Comparison of ENCODE assay signal across 8 mouse cellular contexts in genomic region chr11:119252854-119253541, GRCm38 (mm10). TPM values are rescaled to one million over a fixed set of nuclear protein-coding genes. Genes with fewer than 3 reads are reported as not detected.
DNase-seq lines count a peak whose midpoint lies in the region; ATAC-seq and TF ChIP-seq lines count a peak whose summit lies in the region.

No protein-coding gene starts in this region.

- 7% methylated on average over 22 of the region's 22 CpGs for WGBS in lung, embryonic 15.5 days
- WGBS in forebrain, embryonic 14.5 days: 4% methylated on average over 22 of the region's 22 CpGs
- 8% methylated on average over 22 of the region's 22 CpGs for WGBS in intestine, postnatal 0 days
- WGBS in midbrain, embryonic 12.5 days: 4% methylated on average over 21 of the region's 22 CpGs

- no peaks in the 10 kb centered on the region for H3K9me3 ChIP-seq in lung, embryonic 15.5 days
- no peaks in the 10 kb centered on the region for H3K9me3 ChIP-seq in forebrain, embryonic 14.5 days (replicated peaks; ENCODE audit: control insufficient read depth, low read length)
- H3K9me3 ChIP-seq in intestine, postnatal 0 days (ENCODE audit: control insufficient read depth): no peaks in the 10 kb centered on the region
- no peaks in the 10 kb centered on the region for H3K9me3 ChIP-seq in midbrain, embryonic 12.5 days

- no peaks in the 10 kb centered on the region for H3K36me3 ChIP-seq in lung, embryonic 15.5 days
- H3K36me3 ChIP-seq in forebrain, embryonic 14.5 days (ENCODE audit: control insufficient read depth, insufficient read depth, low read length): no peaks in the 10 kb centered on the region
- H3K36me3 ChIP-seq in intestine, postnatal 0 days (ENCODE audit: control insufficient read depth, insufficient read depth): no peaks in the 10 kb centered on the region
- H3K36me3 ChIP-seq in midbrain, embryonic 12.5 days: peaks cover 4% of the 10 kb centered on the region; the same call in 1 of the 2 replicates

- H3K27ac ChIP-seq in lung, embryonic 15.5 days: no peak overlapping the region
- H3K27ac ChIP-seq in forebrain, embryonic 14.5 days (ENCODE audit: low read depth, low read length): no peak overlapping the region
- no peak overlapping the region for H3K27ac ChIP-seq in intestine, postnatal 0 days (ENCODE audit: low read depth, low read length)
- H3K27ac ChIP-seq in midbrain, embryonic 12.5 days (replicated peaks): peak overlapping the region; percentile 4; the same call in 1 of the 2 replicates

- peaks cover 8% of the 10 kb centered on the region; the same call in 1 of the 2 replicates for H3K27me3 ChIP-seq in lung, embryonic 15.5 days
- no peaks in the 10 kb centered on the region for H3K27me3 ChIP-seq in forebrain, embryonic 14.5 days (replicated peaks; ENCODE audit: control insufficient read depth, insufficient read depth, low read length)
- H3K27me3 ChIP-seq in intestine, postnatal 0 days (replicated peaks; ENCODE audit: control insufficient read depth, insufficient read depth, low read length): 0 out of 2 replicates have a peak, but pooled peaks cover 3% of the 10 kb centered on the region
- peaks cover 7% of the 10 kb centered on the region for H3K27me3 ChIP-seq in midbrain, embryonic 12.5 days

- peaks cover 10% of the 10 kb centered on the region; the same call in 1 of the 2 replicates for H3K4me1 ChIP-seq in lung, embryonic 15.5 days
- H3K4me1 ChIP-seq in forebrain, embryonic 14.5 days (ENCODE audit: control insufficient read depth, insufficient read depth, low read length): no peaks in the 10 kb centered on the region
- H3K4me1 ChIP-seq in intestine, postnatal 0 days (replicated peaks; ENCODE audit: control insufficient read depth, insufficient read depth, low read length): no peaks in the 10 kb centered on the region
- peaks cover 21% of the 10 kb centered on the region for H3K4me1 ChIP-seq in midbrain, embryonic 12.5 days

- peak; percentile 38 for DNase-seq in adrenal gland, adult 2 months
- no peak for DNase-seq in adrenal gland, adult 8-10 months
- no peak for DNase-seq in lung, postnatal 25 days (ENCODE audit: low spot score)
- peak; percentile 64 for DNase-seq in forebrain, embryonic 14.5 days (ENCODE audit: low spot score)
- DNase-seq in thymus, postnatal 36 days: peak; percentile 53 to 64

- H3K9ac ChIP-seq in lung, embryonic 15.5 days: no peak overlapping the region
- H3K9ac ChIP-seq in forebrain, embryonic 14.5 days (ENCODE audit: low read length): peak overlapping the region; percentile 13; the same call in 1 of the 2 replicates
- no peak overlapping the region for H3K9ac ChIP-seq in intestine, postnatal 0 days (ENCODE audit: low read depth, low read length)
- peak overlapping the region; percentile 28; the same call in 1 of the 2 replicates for H3K9ac ChIP-seq in midbrain, embryonic 12.5 days (replicated peaks)

- ATAC-seq in lung, embryonic 15.5 days (ENCODE audit: borderline replicate concordance, extremely low read depth, low FRiP score, low TSS enrichment): peak; percentile 66
- ATAC-seq in forebrain, embryonic 14.5 days: peak; percentile 82
- ATAC-seq in intestine, postnatal 0 days: peak; percentile 53; the same call in 1 of the 2 replicates
- 0 out of 2 replicates have a peak, but pooled peaks have one; percentile 61 for ATAC-seq in midbrain, embryonic 12.5 days (ENCODE audit: low FRiP score, low read depth)

- peak; percentile 76 for TF ChIP-seq CTCF in intestine, postnatal 0 days (IDR thresholded peaks at IDR 0.05; ENCODE audit: low read depth)

- H3K4me3 ChIP-seq in lung, embryonic 15.5 days: no peak overlapping the region
- H3K4me3 ChIP-seq in forebrain, embryonic 14.5 days (ENCODE audit: low read depth, low read length): no peak overlapping the region
- no peak overlapping the region for H3K4me3 ChIP-seq in intestine, postnatal 0 days (ENCODE audit: low read depth, low read length)
- H3K4me3 ChIP-seq in midbrain, embryonic 12.5 days: peak overlapping the region; percentile 2; the same call in 1 of the 2 replicates

- peak overlapping the region; percentile 51 for H3K4me2 ChIP-seq in lung, embryonic 15.5 days
- peak overlapping the region; percentile 36 for H3K4me2 ChIP-seq in forebrain, embryonic 14.5 days (ENCODE audit: low read length)
- H3K4me2 ChIP-seq in intestine, postnatal 0 days (replicated peaks; ENCODE audit: low read depth): peak overlapping the region; percentile 51
- peak overlapping the region; percentile 43 for H3K4me2 ChIP-seq in midbrain, embryonic 12.5 days (replicated peaks)

RNA-seq across cellular contexts. Expression of gene Gaa, which starts 14.7 kb away (rescaled TPM):
- 100 to 1,000 TPM; 119 to 123 TPM for total RNA-seq in adrenal gland, adult 2 months (2021)
- polyA plus RNA-seq in adrenal gland, adult 2 months (2012; rRNA removed): 363 and 377 TPM in 2 replicates
- total RNA-seq in adrenal gland, adult 8-10 months (2022): 100 to 1,000 TPM; 128 to 162 (median 139) TPM
- 61.5 and 66.1 TPM in 2 replicates for polyA plus RNA-seq in lung, embryonic 15.5 days (2015; fragmentation: Nextera tagmentation; extraction: Ambion mirVana)
- 28.3 and 45.5 TPM in 2 replicates for polyA plus RNA-seq in forebrain, embryonic 14.5 days (2014; fragmentation: Nextera tagmentation; extraction: Ambion mirVana)
- 71.6 and 79.0 TPM in 2 replicates for polyA plus RNA-seq in intestine, postnatal 0 days (2015; fragmentation: Nextera tagmentation; extraction: Ambion mirVana)
- 40.6 and 42.1 TPM in 2 replicates for polyA plus RNA-seq in midbrain, embryonic 12.5 days (2016; fragmentation: Nextera tagmentation; extraction: Ambion mirVana)

RNA-seq across cellular contexts. Expression of gene Ccdc40, which starts 24.6 kb away (rescaled TPM):
- total RNA-seq in adrenal gland, adult 2 months (2021): under 1 TPM; 0.26 to 0.83 TPM
- polyA plus RNA-seq in adrenal gland, adult 2 months (2012; rRNA removed): 0.34 and 1.1 TPM in 2 replicates
- 1 to 10 TPM in 2 of 4 experiments, under 1 TPM in 2; 0.73 to 1.9 (median 1.3) TPM for total RNA-seq in adrenal gland, adult 8-10 months (2022)
- 4.9 and 5.7 TPM in 2 replicates for polyA plus RNA-seq in lung, embryonic 15.5 days (2015; fragmentation: Nextera tagmentation; extraction: Ambion mirVana)
- polyA plus RNA-seq in forebrain, embryonic 14.5 days (2014; fragmentation: Nextera tagmentation; extraction: Ambion mirVana): 11.0 and 12.5 TPM in 2 replicates
- polyA plus RNA-seq in intestine, postnatal 0 days (2015; fragmentation: Nextera tagmentation; extraction: Ambion mirVana): 1.5 and 1.8 TPM in 2 replicates
- polyA plus RNA-seq in midbrain, embryonic 12.5 days (2016; fragmentation: Nextera tagmentation; extraction: Ambion mirVana): 18.6 and 24.1 TPM in 2 replicates

RNA-seq across cellular contexts. Expression of gene Tbc1d16, which starts 24.7 kb away (rescaled TPM):
- 10 to 100 TPM; 12.8 to 24.5 TPM for total RNA-seq in adrenal gland, adult 2 months (2021)
- polyA plus RNA-seq in adrenal gland, adult 2 months (2012; rRNA removed): 6.2 and 7.3 TPM in 2 replicates
- total RNA-seq in adrenal gland, adult 8-10 months (2022): 10 to 100 TPM; 17.1 to 26.4 (median 22.0) TPM
- polyA plus RNA-seq in lung, embryonic 15.5 days (2015; fragmentation: Nextera tagmentation; extraction: Ambion mirVana): 19.9 and 20.9 TPM in 2 replicates
- polyA plus RNA-seq in forebrain, embryonic 14.5 days (2014; fragmentation: Nextera tagmentation; extraction: Ambion mirVana): 24.6 and 35.8 TPM in 2 replicates
- 3.8 and 4.5 TPM in 2 replicates for polyA plus RNA-seq in intestine, postnatal 0 days (2015; fragmentation: Nextera tagmentation; extraction: Ambion mirVana)
- 30.9 and 35.1 TPM in 2 replicates for polyA plus RNA-seq in midbrain, embryonic 12.5 days (2016; fragmentation: Nextera tagmentation; extraction: Ambion mirVana)

RNA-seq across cellular contexts. Expression of gene Eif4a3, which starts 46.9 kb away (rescaled TPM):
- total RNA-seq in adrenal gland, adult 2 months (2021): 100 to 1,000 TPM; 117 to 126 TPM
- 38.7 and 44.4 TPM in 2 replicates for polyA plus RNA-seq in adrenal gland, adult 2 months (2012; rRNA removed)
- total RNA-seq in adrenal gland, adult 8-10 months (2022): 100 to 1,000 TPM; 130 to 147 (median 132) TPM
- polyA plus RNA-seq in lung, embryonic 15.5 days (2015; fragmentation: Nextera tagmentation; extraction: Ambion mirVana): 369 and 387 TPM in 2 replicates
- polyA plus RNA-seq in forebrain, embryonic 14.5 days (2014; fragmentation: Nextera tagmentation; extraction: Ambion mirVana): 293 and 315 TPM in 2 replicates
- 162 and 174 TPM in 2 replicates for polyA plus RNA-seq in intestine, postnatal 0 days (2015; fragmentation: Nextera tagmentation; extraction: Ambion mirVana)
- polyA plus RNA-seq in midbrain, embryonic 12.5 days (2016; fragmentation: Nextera tagmentation; extraction: Ambion mirVana): 326 and 341 TPM in 2 replicates

RNA-seq across cellular contexts. Expression of gene Card14, which starts 54.6 kb away (rescaled TPM):
- 1 to 10 TPM in 1 of 2 experiments, not detected in 1; 1.0 TPM for total RNA-seq in adrenal gland, adult 2 months (2021)
- polyA plus RNA-seq in adrenal gland, adult 2 months (2012; rRNA removed): 0.55 and 1.3 TPM in 2 replicates
- total RNA-seq in adrenal gland, adult 8-10 months (2022): 1 to 10 TPM in 1 of 4 experiments, under 1 TPM in 3; 0.12 to 1.1 (median 0.75) TPM
- polyA plus RNA-seq in lung, embryonic 15.5 days (2015; fragmentation: Nextera tagmentation; extraction: Ambion mirVana): 0.05 and 0.09 TPM in 2 replicates
- polyA plus RNA-seq in forebrain, embryonic 14.5 days (2014; fragmentation: Nextera tagmentation; extraction: Ambion mirVana): 0.09 and 0.15 TPM in 2 replicates
- polyA plus RNA-seq in intestine, postnatal 0 days (2015; fragmentation: Nextera tagmentation; extraction: Ambion mirVana): 9.9 and 11.4 TPM in 2 replicates
- 0.06 and 0.10 TPM in 2 replicates for polyA plus RNA-seq in midbrain, embryonic 12.5 days (2016; fragmentation: Nextera tagmentation; extraction: Ambion mirVana)

Comparison
In these comparisons a context has a peak if more than half of its experiments do, and no peak if none do; other contexts are left out.
1. DNase-seq: peak in adrenal gland, adult 2 months (single experiment), forebrain, embryonic 14.5 days (single experiment) and thymus, postnatal 36 days (2 of 2); none in adrenal gland, adult 8-10 months (single experiment) and lung, postnatal 25 days (single experiment).
2. H3K9ac ChIP-seq: peak in forebrain, embryonic 14.5 days (single experiment) and midbrain, embryonic 12.5 days (single experiment); none in lung, embryonic 15.5 days (single experiment) and intestine, postnatal 0 days (single experiment).
3. Peak in every context shown above with its lines, with median percentiles within 50 percentile points of each other: ATAC-seq and H3K4me2 ChIP-seq.